Mouse (Mus musculus) cerebellum, adult 9-11 months (tissue): ENCODE measurements at regions not wholly inside any gene's neighbourhood (a gene's known extent, or its start where the extent isn't known, plus 50 kb on each side); places are given as distances from the start of the nearest gene placed in this dataset.
"Not testable (repeated sequence)": the region's sequence is repeated elsewhere in the genome, so short reads cannot be mapped to it uniquely, and the experiment has no call there.

Experiments
- DNase-seq: peaks from one replicate; pipeline ENCODE4 v3.0.0; 2022

DNA sequence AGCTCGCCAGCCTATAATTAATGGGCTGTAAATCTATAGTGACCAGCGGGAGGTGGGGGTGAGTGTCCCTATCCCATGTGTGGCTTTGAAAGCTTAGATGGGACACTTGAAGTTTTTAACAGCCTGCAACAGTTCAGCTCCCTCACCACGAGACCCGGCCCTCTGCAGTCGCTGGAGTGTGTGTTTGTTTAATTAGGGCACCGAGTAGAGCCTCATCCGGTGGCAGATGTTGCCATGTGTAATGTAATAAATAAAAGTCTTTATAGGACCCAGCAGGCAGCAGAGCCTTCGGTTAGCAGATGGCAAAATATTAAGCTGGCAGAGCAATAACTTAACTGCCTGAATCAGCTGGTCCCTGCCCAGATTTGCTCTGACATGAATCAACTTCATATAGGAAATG lies 177.1 kb downstream of the Nucb2 start:
- no peak for DNase-seq

DNA sequence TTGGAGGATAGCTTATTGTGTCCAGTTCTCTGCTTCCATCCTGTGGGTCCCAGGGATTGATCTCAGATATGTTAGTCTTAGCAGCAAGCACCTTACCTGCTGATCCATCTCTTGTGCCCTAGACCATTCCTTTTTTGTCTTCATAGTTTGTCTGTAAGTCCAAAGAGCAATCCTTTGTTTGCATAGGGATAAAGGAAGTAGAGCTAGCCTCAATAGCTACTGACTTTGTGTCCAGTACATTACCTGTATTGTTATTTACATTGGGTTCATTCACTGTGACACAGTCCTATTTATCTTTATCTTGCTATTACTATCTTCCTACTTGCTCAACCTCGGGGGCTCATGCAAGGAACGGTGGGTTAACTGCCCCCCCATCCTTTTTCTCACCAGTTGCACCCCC lies 196.2 kb downstream of the Nucb2 start:
- no peak for DNase-seq

DNA sequence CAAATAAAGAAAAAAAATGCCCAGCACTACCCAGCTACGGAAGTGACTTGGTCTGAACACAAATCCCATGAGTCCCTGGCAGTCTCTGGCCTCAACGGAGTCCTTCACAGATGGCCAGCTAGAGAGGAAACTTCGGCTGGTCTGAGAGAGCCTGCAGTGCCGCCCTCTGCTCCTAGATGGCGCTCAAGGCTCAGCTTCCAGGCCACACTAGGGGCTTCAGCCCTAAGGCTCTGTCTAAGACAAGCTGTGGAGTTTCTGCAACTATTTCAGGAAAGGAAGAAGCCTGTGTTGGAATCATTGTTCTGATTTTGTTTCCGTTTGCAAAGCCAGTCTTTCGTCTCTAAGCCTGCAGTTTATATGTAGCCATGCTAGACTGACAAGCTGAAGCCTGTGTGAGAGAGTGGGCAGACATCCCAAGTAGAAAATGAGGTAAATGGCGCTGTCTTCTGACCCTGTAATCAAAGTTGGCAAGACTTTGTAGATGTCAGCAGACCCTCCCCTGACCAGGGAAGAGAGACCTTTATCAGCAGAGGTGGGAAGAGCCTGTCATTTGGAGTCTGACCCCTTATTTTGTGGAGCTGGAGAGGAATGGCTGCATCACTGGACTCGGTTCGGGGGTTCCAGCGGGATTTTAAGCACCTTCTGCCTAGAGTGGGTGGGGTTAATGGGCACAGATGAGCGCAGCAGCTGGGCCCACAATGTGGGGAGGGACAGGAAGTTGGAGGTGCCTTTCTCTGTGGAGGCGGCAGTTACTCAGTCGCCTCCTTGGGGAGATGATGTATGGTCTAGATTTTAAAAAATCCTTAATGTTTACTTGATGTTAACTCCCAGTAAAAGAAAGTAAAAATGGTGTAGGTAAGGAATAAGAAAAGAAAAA lies 197.5 kb downstream of the Nucb2 start:
- peak; percentile 5 for DNase-seq

DNA sequence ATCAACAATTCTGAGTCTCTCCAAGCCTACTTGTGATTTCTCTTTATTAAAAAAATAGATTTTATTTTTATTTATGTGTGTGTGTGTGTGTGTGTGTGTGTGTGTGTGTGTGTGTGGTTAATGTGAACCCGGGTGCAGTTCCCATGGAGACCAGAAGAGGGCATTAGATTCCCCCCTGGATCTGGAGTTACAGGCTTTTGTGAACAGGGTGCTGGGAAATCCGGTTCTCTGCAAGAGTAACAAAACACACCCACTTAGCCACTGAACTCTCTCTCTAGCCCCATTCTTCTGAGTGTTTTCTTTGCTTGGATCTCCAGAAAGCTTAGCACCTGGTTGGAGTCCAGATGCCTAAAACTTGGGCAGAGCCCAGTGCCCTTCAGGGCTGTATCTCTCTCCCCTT lies 198.4 kb downstream of the Nucb2 start:
- DNase-seq, result no peak

DNA sequence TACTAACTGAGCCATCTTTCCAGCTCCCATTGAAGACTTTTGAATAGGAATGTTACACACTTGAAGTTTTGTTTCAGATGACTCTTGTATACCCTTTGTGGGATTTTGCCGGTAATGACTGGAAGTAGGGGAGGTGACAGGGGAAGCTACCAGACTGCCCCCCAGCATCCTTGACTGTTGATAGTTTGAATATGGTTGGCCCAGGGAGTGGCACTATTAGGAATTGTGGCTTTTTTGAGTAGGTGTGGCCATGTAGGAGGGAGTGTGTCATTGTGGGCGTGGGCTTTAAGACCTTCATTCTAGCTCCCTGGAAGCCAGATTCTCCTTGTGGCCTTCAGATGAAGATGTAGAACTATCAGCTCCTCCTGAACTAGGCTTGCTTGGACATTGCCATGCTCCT lies 207.4 kb downstream of the Nucb2 start:
- no peak for DNase-seq

DNA sequence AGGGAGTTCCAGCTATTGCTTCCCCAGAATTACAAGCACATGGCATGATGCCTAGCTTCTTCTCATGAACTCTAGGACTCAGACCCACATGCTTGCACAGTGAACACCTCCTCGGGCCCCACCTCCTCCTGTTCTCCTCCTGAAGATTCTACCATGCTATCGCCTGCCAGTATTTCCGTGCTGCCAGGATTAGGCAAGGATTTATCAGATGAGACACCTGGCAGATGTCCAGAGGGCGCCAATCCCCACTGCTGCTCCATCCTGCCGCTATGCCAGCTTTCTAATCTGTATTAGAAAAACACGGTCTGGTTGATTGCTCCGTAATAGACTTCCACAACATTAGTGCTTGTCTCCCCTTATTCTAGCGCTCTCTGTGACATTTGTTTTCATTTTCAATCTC lies 209.0 kb downstream of the Nucb2 start:
- no peak for DNase-seq

DNA sequence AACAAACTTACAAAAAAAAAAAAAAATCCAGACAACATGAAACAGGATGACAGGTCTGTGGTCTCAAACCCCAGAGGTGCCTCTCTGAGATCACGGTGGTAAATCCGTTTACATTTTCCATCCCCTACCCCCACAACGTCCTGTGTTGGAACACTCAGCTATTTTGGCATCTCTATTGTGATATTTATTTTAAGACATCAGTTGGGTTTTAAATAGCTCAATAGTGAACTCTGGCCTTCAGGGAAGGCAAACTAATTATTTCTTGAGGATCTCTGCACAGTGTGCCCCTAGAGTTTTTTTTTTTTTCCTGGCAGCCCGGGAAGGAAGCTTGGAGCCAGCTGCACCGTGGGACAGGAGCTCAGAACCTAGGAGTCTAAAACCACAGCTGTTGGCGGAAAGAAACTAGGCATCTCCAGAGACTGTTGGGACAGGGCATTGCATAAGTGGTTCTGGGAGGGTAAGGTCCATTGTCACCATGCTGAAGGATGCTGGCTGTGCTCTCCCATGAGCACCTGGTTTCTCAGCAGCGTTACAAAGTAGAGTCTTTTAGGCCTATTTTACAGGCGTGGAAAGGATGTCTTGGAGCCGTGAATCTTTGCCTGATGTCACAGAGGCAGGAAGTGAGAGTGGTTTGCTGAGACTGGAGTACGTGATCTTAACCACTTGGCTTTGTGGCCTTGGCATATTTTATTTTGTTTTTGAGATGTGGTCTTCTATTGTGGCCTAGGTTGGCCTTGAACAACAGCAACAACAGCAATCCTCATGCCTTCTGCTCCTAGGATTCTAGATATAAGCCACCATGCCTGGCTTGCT lies 211.3 kb downstream of the Nucb2 start:
- no peak for DNase-seq

DNA sequence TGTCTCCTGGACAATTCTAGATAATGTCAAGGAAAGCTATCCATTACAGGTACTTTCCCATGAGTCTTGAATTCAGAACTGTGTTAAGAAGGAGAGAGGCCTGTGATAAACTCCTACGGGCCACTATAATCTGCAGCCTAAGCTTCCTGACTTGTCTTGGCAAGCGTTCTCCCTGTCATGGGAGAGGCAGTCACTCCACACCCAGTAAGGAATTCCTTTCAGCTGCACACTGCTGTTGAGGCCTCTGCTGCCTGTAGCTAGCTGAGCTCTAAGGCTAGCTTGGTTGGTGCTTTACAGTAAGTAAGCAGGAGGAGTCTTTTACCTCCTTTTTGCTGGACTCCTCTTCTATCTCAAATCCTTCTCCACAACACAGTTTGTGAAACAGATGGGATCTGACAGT lies 224.2 kb downstream of the Nucb2 start:
- no peak for DNase-seq

DNA sequence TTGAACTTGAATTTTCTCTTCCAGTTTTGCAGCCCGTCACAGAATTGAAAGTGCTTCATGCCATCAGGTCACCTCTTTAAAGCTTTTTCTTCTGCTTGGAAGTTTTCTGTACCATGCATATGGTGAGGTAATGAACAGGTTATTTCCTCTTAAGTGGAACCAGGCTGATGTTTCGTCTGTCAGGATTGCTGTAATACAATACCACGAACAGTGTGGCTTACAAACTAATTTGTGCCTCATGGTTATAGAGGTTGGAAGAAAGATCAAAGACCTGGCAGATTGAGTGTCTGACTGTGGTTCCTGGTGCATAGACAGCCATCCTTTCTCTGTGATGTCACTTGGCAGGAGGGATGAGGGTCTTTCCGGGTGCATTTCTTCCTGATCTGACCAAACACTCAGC lies 225.6 kb downstream of the Nucb2 start:
- DNase-seq, result no peak

DNA sequence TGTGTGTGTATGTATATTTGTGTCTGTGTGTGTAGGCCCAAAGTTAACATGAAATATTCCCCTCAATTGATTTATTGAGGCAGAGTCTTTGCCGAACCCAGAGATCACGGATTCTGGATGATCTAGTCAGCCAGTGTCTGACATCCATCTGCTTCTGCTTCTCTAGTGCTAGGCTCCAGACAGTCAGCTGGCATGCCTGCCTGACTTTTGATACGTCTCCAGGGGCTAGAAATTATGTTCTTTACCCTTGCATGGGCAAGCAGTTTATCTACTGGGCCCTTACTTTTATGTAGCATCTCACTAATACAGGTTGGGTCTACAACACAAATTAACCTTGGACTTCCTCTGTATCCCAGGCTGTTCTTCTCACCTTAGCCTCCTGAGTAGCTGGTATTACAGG lies 231.5 kb downstream of the Nucb2 start:
- DNase-seq, result no peak

DNA sequence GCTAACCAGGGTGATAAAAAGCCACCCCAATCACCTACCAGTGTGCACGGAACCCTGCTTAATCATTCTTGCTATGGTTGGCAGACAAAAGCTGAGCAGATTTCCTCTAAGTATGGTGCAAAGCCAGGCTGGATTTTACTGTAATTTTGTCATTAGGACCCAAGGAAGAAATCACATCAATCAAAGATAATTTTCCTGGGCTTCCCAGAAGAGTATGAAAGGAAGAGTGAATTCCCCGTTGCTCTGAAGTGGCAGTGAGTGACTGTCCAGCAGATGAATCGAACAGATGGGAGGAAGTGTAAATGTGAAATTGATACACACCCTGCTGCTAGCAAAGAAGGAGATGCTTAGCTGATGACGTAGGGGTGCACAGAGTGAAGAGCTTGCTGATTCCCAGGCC lies 232.2 kb downstream of the Nucb2 start:
- no peak for DNase-seq

DNA sequence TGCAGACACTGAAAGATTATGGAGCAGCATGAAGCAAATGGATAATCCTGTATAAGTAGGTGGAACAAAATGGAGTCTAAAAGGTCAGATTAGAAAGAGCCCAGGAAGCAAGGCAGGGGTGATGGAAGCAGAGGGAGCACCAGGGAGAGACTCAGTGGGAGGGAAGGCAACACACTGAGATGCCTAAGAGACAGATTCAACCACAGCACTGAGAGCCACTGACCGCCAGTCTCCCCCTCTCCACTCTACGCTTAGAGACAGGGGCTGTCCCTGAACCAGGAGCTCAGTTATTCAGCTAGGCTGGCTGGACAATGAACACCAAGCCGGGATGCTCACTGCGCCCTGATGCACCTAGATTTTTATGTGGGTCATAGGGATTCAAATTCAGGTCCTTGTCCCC lies 233.8 kb downstream of the Nucb2 start:
- DNase-seq, result no peak

DNA sequence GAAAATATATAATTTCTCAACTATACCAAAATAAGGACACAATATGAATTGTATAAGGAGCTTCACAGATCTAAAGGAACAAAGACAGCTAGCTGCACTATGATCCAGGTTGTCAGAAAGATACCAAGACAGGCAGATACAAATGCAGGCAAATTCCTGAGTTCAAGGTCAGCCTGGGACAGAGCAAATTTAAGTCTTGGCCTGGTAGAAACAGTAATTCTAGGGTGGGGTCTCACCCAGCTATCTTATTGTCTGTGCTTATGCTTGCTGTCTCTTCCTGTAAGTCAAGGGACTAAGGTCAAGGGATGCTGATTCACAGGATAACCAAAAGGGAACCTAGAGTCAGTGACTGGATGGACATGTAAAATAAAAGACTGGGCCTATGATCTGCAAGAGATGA lies 250.4 kb downstream of the Nucb2 start:
- DNase-seq, result no peak

DNA sequence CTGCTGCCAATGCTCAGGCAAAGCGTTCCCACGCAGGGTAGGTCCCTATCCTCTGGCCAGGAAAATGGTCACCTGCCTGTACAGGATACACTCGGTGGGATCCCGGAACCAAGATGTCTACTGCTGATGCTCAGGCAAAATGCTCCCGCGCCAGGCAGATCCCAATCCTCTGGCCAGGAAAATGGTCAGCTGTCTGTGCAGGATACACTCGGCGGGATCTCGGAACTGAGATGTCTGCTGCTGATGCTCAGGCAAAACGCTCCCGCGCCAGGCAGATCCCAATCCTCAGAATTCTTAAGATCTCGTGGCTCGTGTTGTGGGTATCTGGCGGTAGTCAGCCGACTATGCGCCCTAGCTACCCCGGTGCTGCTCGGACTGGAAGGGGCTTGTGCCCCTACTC lies 288.0 kb downstream of the Nucb2 start:
- not testable (repeated sequence) for DNase-seq

DNA sequence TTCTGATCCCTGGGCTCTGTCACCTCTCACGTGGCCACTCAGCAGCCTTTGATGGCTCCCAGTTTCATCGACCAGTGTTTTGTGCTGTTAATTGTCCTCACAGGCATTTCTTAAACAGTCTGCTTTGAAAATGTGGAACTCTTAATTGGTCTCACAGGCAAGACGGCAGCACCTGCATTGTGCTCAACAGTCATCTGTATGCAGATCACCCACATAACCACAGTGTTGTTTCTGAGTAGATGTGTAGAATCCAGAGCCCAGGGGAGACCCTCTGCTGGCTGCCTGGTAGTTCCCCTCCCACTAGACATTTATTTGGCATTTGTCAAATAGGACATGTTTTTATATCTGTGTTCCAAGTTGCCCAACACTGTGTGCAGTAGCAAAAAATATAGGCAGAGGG lies 304.3 kb downstream of the Nucb2 start:
- no peak for DNase-seq

DNA sequence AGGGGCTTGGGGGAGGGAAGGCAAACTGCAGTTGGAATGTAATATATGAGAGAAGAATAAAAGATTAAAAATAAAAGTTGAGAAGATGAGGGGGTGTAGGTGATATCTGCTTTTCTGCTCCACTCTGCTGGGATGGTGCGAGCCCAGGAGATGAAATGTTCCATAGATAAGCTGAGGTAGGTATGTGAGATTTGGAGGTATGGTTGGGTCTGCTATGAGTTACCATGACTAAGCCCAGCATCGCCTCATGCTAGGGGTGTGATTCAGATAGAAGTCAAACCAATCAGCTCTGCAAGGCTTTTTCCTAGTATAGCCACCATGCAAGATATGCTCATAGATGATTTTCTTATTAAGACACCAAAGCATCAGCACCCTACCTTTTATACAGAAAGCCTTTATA lies 312.3 kb downstream of the Nucb2 start:
- DNase-seq, result no peak

DNA sequence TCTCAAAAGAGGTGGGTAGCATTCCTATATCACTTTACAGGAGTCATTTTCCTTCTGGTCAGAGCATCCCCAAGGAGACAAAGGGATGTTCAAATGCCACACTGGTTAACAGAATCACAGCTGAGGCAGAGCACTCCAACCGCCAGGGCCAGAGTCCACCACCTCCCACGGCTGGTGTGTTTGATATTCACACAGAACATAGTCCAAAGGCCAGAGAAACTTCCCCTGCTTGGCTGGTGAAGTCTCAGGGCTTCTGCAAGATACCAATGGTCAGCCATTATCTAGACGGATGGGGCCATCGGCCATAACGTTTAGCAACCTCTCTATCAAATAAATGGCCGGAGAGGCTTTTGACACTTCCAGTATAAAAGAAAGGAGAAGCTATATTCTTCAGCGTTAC lies 313.8 kb downstream of the Nucb2 start:
- DNase-seq, result no peak

DNA sequence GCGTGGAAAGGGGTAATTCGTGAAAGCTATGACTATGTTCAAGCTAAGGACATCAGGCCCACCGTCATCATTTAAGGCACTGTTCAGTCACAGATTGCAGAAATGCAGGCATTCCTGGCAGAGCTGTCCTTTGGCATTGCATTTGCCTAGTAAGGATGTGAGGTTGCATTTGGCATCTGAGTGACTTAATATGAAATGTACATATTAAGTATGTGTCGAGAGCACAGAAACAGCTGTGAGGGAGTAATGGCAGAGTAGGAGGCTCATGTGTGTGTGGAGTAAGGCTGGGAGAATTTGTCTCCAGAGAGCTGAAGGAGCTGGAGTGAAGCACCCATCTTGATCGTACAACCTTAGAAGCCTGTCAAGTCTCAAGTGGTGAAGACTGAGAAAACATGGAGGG lies 316.4 kb downstream of the Nucb2 start:
- no peak for DNase-seq

DNA sequence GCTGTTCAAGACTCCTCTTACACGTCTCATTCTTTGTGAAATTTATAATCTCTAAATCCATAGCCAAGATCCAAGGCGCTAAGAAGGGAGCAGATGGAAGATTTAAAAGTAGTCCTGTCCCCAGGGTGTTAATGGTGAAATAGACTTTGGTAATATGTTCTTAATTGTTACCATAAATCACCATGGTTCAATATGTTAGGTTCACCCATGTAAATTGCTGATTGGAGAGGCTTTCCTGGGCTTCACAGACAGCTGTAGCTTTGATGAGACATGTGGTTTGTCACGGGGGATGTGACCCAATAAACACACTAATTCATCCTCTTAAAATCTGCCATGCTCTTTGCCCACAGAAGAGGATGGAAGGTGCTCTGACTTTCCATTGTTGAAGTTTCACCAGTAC lies 338.7 kb downstream of the Nucb2 start:
- no peak for DNase-seq

DNA sequence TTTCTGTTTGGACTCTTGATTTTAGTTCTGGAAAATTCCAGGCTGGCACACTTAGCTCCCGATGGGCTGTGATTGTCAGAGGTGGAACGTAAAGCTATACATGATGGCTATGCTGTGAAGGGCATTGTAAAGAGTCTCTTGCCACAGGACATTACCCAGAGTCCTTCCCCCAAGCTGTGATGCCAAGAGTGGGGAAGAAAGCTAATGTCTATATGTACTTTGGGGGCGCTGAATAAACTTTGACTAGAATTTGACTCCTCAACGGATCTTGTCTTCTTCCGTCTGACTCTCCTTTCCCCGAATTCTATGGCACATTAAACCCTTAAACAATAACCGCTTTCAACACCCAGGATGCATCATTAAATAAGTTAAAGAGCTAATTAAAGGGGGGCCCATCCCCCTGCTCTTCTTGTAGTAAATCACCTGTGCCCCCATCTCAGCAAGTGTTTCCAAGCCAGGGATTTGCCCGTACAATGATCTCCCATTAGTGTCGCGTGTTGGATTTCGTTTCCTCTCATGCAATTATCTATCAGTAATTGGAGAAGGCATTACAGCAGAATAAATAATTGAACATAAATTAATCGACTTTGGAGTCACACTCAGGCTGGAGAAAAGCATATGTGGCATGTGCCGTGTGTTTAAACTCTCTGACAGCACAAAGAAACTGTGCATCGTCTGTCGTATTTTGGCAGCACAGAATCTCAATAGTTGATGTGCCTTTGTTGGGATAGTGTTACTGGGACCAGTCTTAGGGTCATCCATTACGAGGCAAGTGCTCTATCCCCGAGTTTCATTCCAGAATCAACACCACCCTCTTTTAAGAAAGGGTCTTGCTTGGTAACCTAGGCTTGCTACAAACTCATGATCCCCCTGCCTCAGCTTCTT lies 343.9 kb downstream of the Nucb2 start:
- DNase-seq, result no peak

DNA sequence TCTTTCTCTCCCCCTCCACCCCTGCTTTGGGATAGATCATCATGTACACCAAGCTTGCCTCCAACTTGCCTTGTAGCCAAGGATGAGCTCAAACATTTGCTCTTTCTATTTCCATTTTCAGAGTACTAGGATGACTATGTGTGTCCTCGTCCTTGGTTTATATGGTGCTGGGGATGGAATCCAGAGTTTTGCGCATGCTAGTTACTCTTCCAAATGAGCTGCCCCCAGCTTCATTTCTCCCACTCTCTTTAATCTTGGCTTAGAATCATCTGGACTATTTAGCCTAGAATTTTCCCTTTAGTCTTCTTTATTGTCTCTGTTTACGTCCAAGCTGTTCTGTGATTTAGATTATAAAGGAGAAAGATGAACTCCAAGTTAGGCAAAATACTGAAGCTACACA lies 349.2 kb downstream of the Nucb2 start:
- no peak for DNase-seq

DNA sequence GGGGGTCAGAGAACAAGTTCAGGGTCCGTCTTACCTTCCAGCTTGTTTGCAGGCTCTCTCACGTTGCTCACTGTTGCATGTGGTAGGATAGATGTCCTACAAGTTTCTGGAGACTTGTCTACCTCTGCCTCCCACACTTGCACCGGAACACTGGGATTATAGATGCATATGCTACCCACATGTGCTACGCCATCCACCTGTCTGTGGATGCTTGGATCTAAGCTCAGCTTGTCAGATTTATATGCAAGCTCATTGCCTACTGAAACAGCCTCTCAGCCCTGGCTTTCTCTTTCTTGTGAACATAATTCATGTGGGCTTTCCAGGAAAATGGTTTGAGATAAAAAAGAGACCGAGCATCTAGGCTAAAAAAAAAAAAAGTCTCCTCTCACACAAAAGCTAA lies 353.0 kb downstream of the Nucb2 start:
- no peak for DNase-seq

DNA sequence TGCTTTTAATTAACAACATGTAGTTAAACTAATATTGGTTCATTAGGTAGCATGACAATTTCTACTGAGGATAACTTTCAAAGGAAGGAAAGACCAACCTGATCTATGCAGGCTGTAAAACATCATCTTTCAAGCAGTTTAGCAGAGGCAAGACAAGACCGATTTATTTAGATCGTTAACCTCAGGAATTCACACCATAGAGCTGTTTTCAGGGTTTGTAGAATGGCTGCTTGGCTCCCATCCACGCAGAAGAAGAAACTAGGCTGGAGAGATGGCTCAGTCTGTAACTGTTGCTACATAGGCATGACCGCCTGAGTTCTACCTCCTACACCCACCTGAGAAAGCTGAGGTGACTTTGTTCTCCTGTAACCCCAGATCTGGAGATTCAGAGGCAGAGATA lies 353.6 kb downstream of the Nucb2 start:
- no peak for DNase-seq
